Mouse (Mus musculus) retina, postnatal 7 days (tissue): ENCODE data around the gene Cep164.
A peak's percentile ranks its signal among the peaks of the same experiment; 100 is the strongest.
"Not testable (repeated sequence)": the region's sequence is repeated elsewhere in the genome, so short reads cannot be mapped to it uniquely, and the experiment has no call there.

Experiments used
- DNase-seq: peaks from one replicate; pipeline ENCODE4 v3.0.0-alpha.2; 2012; ENCODE audit warnings: low read depth, low spot score

The Cep164 gene

DNA sequence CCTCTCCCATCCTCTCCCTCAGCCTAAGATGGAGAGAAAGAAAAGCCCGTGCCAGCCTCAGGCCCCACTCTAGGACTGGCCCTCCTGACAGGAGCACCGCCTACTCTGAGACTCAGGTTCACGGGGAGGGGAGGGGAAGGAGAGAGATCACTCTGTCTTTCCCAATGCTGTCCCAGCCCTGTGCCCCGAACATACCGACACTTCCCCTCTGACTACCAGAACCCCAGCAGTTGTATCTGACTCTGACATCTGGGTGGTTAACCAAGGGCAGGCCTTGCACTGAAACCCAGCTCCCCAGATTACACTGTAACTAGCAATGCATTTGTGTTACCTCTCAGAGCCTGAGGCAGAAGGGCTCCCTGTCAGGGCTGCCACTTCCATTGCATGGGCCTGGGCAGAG is 40.1 kb downstream of the Cep164 start:
- no peak for DNase-seq

DNA sequence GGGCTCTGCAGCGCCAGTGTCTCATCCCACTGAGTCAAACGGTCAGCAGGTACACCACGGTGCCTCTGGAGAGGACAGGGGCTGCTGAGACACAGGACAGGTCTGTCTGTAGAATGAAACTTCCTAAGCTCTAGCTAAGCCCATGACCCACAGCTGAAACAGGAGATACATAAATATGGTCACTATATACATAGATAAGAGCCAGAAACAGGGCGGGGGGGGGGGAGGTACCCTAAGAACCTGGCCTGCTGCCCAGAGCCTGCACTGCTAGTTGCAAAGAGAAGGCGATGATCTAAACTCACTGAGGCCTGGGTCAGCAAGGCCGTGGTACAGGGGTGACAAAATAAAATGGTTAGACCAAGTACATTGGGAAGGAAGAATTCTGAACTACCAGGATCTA is 40.9 kb downstream of the Cep164 start:
- DNase-seq = no peak

DNA sequence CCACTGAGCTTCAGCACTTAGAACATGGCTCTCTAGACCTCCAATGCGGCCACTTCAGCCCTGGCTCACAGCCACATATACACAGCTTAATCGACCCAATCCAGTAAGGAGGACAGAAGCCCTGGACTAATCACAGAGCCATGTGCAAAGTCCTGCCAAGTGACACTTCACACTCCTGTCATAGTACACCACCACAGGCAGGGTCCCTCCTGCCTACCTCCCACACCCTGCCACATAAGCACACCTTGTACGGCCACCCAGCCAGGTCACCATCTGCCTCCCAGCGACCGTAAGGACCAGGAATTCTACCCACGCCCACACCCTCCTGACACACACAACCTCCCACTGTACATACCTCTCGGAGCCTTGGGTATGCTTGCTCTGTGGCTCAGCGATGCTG is 41.4 kb downstream of the Cep164 start:
- DNase-seq = no peak

DNA sequence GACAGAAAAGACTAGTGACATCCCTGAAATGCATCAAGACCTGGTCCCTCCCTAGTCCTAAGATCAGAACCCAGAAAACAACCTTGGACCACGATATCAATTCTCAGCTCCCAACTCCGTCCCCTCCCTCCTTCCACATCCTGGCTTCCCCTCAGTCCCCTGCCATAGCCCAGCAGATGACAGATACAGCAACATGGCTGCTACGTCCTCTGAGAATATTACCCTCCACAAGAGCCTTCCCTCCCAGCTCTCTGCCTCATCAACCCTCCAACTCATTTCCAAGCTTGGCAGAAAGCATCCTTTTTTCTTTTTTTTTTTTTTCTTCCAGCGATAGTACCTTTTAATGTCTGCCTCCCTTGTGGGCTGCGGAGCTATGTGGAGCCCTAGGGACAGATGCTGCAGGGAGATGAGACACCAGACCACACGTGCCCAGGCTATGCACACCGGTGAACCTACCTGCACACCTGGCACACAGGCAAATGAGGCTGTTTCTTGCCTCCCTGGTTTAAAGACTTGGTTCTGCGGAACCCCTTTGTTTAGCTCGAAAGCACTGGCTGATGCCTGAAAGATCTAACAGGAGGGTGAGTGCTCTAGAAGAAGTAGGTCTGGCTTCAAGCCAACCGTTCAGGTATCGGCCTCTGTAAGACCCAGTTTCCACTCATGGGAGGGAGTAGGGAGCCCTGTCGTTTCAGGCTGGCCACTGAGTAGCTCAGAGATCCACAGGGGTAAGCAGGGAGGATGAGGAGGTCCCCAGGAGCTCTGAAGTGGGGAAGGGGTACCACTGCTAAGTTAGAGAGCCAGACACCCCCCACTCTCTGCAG is 45.0 kb downstream of the Cep164 start:
- DNase-seq = no peak

DNA sequence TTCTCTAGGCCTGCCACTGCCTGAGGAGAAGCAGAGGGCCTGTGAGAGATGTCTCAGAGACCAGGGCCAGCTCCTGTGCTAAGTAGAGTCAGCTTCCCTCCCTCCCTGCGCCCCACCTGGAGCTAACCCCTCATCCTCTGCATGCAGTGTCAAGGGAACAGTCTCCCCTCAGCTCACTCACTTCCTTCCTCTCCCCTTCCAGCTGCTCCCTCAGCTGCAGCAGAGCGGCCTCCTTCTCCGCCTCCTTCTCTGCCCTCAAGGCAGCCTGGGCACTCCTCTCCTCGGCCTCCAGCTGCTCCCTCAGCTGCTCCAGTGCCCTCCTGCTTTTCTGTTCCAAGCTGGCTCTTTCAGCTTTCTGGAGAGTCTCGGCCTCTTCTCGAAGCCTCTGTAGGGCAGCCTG is 49.3 kb downstream of the Cep164 start:
- DNase-seq = no peak

DNA sequence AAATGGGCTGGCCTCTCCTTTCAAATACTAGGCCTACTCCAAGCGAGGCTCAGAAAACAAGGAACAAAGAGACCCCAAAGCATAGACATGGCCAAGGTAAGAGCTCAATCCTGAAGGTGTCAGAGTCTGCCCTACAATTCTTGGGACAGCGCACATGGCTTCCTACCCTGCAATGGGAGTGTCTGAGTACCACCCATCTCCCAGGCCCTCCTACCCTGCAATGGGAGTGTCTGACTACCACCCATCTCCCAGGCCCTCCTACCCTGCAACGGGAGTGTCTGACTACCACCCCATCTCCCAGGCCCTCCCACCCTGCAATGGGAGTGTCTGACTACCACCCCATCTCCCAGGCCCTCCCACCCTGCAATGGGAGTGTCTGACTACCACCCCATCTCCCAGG is 52.3 kb downstream of the Cep164 start:
- DNase-seq = not testable (repeated sequence)

DNA sequence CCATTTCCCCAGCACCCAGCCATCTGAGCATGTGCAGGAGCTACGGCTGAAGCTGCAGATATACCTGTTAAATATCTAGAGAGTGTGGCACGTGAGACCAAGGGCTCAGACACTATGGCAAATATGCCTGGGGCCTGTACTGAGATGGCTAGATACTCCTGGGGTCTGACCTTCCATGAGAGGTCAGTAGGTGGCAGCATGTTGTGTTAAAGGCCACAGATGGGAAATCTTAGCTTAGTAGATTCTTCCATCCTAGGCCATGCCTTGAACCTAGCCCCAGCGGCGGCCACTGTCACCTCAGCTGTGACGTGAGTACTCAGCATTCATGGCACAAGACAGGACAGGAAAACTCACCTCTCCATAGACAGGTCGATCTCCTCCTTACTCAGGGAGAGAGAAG is 54.4 kb downstream of the Cep164 start:
- DNase-seq = no peak

DNA sequence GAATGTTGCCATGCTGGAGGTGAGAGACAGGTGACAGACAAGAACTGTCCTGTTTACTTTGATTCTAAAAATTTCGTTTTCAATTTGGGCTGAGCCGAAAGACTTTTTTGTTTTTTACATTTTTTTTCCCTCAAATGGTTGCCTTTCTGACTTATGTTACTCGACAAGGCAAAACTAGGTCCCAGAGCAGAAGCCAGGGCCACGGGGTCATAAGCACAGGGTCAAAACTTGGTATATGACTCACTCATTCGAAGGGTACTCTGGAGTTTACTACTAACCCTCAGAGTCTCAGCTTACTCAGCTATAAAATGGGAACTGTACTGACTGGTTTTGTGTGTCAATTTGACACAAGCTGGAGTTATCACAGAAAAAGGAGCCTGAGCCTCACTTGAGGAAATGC is 58.9 kb downstream of the Cep164 start:
- no peak for DNase-seq

DNA sequence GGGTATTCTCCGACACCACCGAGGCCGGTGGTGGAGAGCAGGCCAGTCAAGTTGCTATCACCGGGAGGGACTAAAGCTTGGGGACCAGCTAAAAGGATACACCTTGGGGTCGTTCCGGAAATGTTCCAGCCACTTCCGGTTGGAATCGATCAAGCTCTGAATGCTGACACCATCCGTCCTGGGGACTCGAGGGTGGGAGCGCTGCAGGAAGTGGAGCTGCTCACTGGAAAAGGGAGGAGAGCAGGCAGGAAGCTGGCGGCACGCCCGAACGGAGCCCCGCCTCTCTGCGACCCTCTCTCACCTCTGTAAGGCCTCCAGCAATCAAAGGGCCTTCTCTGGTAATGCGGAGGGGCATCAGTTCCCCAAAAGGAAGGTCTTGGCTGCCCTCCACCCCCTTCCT is 60.1 kb downstream of the Cep164 start:
- no peak for DNase-seq

DNA sequence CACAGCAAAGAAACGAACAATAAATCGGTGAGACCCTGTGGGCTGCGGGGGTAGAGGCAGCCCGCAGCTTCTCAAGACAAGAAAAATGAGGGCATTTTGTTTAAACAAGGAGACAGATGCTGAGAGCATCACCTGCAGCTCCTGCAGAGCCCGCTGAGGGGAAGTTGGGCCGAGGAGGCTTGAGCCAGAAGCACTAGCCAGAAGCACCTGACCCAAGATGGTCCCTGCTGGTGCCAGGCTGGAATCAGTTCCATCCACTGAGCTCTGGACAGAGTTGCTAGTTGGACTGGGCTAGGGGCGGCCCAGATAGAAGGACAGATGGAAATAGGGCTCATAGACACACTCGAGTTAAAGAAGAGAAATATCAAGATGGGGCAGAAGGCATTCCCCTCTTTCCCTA is 61.3 kb downstream of the Cep164 start:
- no peak for DNase-seq

DNA sequence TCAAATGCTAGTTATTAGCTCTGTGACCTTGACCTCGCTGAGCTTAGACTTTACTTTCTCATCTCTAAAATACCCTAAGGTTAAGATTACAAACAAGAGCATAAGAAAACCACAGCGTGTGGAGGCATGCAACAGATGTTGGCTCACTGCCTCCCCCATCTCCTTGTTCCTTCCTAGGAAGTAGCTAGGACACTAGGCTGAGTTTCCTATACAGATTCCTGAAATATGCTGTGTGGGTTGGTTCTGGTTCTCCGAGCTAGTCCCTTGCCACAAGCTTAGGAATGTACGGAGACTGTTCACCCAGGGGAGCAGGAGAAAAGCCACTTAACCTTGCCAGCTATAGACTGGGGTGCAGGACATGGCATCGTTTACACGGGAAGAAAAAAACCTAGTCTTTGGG is 62.3 kb downstream of the Cep164 start:
- DNase-seq = no peak

DNA sequence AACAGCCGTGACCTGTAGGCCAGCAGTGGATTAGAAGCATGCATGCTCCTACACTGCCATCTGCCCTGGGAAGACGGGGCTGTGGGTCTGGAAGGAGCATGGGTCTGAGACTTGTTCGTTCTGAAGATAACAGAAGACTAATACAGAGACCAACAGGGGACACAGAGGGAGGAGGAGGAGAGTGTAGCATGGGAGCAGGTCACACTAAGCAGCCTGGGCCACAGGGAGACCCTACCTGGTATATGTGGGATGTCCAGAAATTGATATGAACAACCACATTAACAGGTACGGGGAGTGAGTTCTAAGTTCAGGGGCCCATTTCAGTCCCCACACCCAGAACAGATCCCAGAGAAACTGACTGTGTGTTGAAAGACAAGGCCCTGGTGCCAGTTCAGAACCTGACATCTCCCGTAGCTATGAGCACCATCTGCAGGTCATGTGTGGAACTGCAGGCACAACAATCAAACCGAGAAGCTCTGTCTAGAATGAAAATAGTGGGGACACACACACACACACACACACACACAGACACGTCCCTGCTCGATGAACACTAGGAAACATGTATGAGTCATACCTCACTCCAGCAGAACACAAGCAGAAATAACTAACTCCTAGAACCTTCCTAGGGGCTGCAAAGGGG is 73.9 kb downstream of the Cep164 start:
- peak; percentile 68 for DNase-seq

DNA sequence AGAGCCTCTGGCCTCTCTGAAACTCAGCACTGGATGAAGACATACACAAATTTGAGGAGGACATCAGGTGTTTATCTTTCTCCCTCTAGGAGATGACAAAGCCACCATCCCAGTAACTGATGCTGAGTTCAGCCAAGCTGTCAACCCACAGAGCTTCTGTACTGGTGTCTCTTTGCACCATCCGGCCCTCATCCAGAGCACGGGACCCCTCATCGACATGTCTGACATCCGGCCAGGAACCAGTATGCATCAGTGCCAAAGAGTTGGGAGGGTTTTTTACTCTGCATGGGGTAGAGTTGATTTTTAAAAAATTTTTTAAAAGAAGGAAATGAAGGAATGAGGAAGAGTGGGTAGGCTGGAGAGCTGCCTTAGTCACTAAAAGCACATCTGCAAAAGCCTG is 78.6 kb downstream of the Cep164 start:
- no peak for DNase-seq

DNA sequence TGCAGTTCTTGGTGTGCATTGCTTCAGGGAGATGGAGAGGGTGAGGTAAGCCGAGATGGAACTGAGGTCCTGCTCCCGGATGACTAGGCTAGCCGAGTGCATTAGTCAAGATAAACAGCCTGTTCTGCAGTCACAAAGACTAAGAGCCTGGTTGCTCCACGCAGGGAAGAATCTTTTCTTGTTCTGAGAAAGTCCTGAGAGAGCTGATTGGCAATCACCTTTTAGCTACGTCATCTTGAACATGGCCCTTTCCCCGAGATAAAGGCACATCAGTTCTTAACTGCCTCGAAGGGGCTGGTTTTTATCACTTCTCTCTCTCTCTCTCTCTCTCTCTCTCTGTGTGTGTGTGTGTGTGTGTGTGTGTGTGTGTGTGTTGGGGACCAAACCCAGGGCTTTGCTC is 83.0 kb downstream of the Cep164 start:
- no peak for DNase-seq

DNA sequence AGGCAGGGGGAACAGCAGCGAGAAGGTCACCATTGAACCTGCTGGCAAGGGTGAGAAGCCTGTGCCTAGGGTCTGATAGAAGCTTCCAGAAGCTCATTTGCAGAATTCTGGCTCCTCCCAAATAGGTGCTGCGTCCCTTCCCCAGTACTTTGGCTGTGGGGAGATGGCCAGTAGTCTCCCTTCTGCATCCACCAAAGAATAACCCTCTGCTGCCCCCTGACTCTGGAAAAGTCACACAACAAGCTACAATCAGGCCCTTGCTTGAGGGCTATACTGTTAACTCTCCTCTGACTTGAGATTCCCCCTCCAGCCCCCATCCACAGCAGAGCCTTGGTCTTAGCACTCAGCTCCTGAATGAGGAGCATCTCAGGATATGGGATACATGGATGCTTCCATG is 87.9 kb downstream of the Cep164 start:
- peak; percentile 29 for DNase-seq

DNA sequence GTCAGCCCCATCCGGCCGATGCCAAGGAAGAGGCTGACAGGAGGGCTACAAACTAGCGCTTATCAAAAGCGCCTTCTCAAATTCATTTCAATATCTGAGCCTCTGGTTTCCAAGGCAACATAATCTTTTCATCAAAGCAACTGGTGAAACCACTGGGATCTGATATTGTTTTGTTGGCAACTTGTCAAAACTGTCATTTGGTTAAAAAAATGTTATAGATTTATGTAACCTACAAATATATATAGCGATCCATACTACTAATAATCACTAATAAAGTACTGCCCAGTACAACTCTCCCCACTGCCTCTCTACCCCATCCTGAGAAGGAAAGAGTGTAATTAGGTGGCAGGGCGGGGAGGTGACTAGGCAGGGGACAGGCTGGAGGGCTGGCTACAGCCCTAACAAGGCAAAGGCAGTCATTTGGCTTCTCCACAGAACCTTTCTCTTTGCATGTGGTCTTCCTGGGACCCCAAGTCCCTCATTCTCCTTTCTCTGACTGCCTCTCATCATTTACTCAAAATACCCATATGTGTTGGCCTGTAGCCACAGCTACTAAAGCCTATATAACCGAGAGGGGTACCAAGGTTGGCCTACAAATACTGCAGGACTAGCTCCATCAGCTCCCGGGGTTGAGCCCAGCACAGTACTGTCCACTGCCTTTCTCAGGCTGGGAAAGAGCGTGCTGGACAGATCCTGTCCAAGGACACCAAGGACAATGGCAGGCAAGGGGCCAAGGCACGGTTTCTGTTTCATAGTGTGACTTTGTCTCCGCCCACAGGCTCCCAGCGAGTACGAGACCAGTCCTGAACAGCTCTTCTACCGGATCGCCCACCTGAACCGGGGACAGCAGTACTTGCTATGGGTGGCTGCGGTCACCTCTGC is 88.5 kb downstream of the Cep164 start:
- DNase-seq = peak; percentile 13

DNA sequence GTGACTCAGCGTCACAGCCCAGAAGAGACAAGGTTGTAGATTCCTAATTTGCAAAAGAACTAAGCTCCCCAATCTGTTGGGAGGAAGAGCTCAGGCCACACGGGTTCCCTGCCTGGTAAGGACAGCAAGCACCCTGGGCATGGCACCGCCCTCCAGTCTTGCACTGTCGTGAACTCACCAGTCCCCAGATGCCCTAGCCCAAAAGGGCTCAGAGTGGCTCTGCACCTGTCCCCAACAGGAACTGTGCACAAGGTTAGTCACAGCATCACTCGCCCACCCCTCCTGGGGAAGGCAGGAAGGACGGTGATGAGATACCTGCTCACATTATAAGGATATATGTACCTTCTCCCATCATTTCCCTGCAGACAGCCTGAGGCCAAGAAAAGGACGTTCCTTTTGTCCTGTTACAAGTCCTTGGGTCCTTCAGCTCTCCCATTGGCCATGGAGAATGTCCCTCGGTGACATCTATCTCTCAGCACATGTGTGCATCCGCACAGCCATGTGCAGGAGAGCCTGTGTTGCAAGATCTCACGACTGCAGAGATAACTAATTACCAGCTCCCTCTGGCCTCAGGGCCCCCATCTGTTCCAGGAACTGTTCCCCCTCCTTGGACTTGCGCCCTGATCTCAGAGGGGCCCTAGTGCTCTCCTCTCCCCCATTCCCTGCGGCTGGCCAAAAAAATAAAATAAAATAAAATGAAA is 89.3 kb downstream of the Cep164 start:
- no peak for DNase-seq

DNA sequence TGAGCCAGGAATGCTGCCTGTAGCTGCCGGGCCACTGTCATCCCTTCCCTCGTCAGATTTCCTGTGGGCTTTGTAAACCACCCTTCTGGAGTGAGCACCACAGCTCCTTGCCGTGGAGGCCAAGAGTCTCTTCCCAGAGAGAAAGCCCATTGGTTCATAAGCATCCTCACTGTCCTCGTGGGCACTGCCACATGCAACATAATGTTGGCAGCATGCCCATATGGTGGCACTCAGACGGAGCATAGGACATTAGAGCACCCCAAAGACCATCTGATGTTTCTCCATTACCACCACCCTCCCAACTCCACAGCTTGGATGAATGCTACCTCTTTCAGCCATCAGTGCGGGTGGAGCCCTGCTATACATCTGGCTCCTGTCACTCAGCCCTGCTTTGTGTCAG is 95.2 kb downstream of the Cep164 start:
- DNase-seq = no peak

DNA sequence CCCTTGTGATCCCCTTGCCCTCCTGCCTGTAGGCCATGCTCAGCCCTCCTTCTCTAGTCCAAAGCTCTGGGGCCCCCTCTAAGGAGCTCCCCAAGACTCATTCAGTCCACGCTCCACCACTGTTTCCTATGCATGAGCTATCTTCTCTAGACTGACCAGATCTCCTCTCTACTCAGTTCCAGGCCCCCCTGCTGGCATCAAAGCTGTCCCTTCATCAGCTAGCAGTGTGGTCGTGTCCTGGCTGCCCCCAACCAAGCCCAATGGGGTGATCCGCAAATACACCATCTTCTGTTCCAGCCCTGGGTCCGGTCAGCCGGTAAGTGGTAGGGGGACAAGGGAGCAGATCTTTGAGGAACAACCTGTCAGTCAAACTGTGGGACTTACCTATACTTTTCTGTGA is 96.6 kb downstream of the Cep164 start:
- DNase-seq = no peak

DNA sequence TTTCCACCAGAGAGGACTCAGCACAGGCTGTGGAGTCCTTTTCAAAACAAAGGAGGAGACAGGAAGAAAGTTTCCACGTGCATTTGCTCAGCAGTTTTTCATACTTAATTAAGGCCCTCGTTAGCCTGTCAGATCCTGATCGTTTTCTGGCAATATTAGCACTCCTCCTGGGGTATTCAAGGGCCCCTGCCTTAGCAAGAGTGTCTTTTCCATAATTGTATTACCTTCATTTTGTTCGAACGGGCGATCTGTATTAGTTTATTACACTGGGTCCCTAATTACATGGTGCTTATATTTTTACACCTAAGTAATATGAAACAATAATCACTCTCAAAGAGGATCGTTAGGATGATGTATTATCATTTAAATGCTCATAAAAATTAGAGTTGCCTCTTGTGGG is 108.5 kb downstream of the Cep164 start:
- no peak for DNase-seq
